Mouse (Mus musculus) T-helper 2 cell (primary cell): ENCODE measurements around the gene Ankub1.

Experiments
- in situ Hi-C: fragments of 300-600 bp; cut with MboI, MseI; formaldehyde crosslinking; loops from one replicate; pipeline ENCODE4 v1.15.1; 2025; ENCODE audit warnings: high pct_unique_total_duplicates

Gene Ankub1

DNA sequence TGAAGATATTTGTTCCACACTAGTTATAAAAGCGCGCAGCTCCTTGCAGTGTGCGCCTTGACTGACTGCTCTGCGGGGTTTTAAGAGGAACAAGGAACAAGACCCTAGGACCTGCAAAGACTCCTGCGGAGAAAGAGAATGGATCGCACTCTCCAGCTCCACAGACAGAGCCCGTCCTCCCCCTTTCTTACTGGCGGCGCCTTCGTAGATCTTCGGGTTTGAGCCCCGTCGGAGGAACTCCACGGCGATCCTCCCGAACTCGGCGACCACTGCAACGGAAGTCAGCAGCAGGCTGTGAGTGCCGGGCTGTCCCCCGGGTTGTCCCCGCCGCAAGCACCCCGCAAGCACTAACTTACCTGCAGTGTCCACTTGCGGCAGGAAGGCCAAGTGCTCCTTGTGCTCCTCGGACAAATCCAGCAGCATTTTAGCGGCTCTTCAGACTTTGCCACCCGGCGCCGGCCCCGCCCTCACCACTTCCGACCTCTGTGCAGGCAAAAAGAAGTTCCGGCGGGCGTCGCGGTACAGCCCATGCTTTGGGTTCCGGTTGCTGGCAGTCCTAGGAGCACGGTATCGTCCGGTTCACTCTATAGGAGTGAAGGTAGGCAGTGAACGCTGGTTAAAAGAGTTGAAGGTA is 41.3 kb downstream of the Ankub1 start, which contains the start of gene Commd2:
Commd2 (minus strand) TSS at position 485 of the 634 bp plus-strand sequence.
- in situ Hi-C loops: loop anchor here (5.0 kb wide), 1 partner anchor 81 kb away; no protein-coding TSS in a partner anchor

- in situ Hi-C loops: loop anchor here (25.0 kb wide), 1 partner anchor 1094 kb away; no protein-coding TSS in a partner anchor
These were observed 49.4 kb downstream of the Ankub1 start for GRCm38 (mm10) chr3:57643191-57643590.

GRCm38 (mm10) chr3:57637596-57637995 is 55.0 kb downstream of the Ankub1 start:
- in situ Hi-C loops: loop anchor here (25.0 kb wide), 1 partner anchor 1100 kb away; no protein-coding TSS in a partner anchor

DNA sequence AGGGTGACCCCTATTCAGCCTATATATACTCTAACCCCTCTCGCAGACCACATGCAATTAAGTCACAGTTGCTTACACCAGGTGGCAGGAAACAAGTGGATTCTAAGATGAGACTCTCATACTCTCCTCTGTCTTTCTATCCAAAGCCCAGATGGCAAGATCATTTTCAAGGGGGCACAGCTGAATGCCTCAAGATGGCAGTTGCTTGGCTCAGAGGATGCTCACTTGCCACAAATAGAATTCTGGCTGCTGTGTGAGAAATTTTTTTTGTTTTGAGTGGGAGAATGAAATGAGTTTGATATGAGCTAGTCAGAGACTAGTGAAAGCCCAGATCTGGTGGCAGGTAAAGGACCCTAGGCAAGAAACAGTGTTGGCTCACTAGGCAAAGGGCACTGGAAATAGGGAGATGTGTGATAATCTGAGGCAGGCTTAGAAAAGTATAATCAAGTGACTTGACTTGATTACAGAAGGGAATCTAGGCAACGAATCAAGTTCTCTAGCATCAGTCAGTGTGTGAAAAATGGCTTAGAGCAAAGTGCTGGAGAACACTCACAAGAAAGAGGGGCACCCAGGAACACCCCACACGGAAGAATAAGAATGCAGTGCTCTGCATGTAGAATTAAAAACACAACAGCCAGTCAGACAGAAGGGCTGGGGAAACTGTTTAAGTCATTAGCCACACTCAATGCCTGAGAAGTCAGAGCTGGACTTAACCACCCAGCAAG is 57.7 kb downstream of the Ankub1 start:
- in situ Hi-C loops: loop anchor here (25.0 kb wide), 1 partner anchor 1102 kb away; no protein-coding TSS in a partner anchor

GRCm38 (mm10) chr3:57626954-57627513 is 65.6 kb downstream of the Ankub1 start:
- in situ Hi-C loops: loop anchor here (25.0 kb wide), 1 partner anchor 1110 kb away; no protein-coding TSS in a partner anchor

DNA sequence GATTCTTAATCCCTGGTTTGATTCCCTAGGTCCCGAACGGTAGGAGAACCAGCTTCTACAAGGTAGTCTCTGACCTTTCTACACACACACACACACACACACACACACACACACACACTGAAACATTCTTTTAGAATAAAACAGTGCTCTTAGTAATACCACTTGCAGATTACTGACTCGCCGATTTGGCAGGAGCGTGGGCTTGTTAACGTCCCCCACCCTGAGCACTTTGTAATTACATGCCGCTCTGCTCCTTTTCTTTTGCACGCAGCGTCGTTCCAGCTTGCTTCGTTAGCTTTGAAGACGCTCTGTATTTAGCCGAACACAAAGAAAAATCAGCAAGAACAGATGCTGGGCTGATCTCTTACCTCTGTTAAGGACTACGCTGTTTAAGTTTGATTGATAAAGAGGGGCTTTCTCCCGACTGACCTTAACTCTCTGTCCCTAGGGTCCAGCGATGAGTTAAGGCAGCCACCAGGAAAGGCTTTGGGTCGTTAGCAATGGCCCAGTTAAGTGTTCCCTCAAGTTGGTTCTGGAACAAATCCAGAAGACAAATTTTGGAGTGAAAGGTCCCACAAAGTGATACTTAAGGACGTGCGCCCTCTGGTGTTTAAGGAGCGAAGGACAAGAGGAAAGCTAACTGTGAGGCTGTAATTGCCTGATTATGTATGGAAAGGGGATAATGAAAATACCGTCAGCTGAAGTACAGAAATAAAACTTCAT is 67.2 kb downstream of the Ankub1 start:
- in situ Hi-C loops: loop anchor here (25.0 kb wide), 1 partner anchor 1112 kb away; no protein-coding TSS in a partner anchor

DNA sequence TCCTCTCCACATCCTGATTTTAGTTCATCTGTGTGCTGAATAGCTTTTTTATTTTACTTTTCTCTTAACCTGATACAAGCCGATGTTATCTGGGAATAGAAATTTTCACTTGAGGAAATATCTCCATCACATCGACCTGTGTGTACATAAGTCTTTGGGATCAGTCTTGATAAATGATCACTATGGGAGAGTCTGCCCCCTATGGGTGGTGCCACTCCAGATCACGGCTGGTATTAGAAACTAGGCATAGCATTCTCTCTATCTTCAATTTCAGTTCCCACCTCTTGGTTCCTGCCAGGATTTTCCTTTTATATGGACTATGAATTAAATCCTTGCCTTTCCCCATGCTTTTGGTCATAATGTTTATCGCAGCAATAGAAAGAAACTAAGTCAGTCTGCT is 72.9 kb downstream of the Ankub1 start:
- in situ Hi-C loops: no loop called here

DNA sequence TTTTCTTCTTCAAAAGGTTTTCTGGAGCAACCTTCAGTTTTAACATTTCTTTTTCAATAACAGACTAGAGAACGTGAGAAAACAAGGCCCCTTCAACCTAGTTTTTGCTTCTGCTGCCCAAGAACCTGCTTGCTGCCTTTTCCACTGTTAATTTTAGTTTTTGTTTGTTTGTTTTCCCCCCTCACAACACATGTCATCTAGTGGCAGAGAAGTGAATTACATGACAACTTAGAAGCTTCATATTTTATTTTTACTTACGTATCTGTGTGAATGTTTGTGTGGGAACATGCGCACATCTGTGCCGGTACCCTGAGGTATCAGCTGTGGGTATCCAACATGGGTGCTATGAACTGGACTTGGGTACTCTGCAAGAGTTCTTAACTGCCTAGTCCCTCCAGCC is 76.9 kb downstream of the Ankub1 start:
- in situ Hi-C loops: no loop called here

GRCm38 (mm10) chr3:57612430-57612997 is 80.1 kb downstream of the Ankub1 start:
- in situ Hi-C loops: no loop called here

DNA sequence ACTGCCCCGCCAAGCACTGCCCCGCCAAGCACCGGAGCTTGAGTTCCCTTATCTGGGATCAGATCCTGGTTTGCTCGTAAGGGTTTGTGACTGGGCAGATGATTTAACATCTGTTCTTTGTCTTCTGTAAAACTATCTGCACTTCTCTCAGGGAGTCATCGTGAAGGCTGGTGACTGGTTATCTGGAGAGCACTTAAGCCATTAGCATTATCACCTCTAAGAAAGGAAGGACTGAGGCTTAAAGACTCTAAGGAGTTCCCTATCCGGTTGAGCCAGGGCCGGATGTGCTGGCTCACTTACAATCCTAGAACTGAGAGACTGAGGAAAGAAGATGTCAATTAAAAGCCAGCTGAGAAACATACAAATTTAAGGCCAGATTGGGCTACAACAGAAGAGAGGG is 80.8 kb downstream of the Ankub1 start:
- in situ Hi-C loops: no loop called here
